Mouse (Mus musculus) urinary bladder, postnatal 25 days (tissue): ENCODE results near the gene Mtap.

Experiments used
- DNase-seq: peaks from one replicate; pipeline ENCODE4 v3.0.0; 2022; ENCODE audit warnings: low spot score

The Mtap gene

GRCm38 (mm10) chr4:89136906-89137541 lies at the start of gene Mtap:
Gene Mtap (plus strand): TSS chr4:89137122.
- DNase-seq: peak; percentile 66

- DNase-seq: no peak
Observed at GRCm38 (mm10) chr4:89089110-89089509, 47.8 kb upstream of the Mtap start.

GRCm38 (mm10) chr4:89090217-89090616 lies 46.7 kb upstream of the Mtap start:
- no peak for DNase-seq

- no peak for DNase-seq
Observed at GRCm38 (mm10) chr4:89092153-89092552, 44.8 kb upstream of the Mtap start.

- no peak for DNase-seq
Observed at GRCm38 (mm10) chr4:89094773-89095172, 42.1 kb upstream of the Mtap start.

- no peak for DNase-seq
Observed at GRCm38 (mm10) chr4:89098261-89098660, 38.7 kb upstream of the Mtap start.

GRCm38 (mm10) chr4:89101276-89101675 lies 35.6 kb upstream of the Mtap start:
- DNase-seq: no peak

- no peak for DNase-seq
Observed at GRCm38 (mm10) chr4:89102283-89102682, 34.6 kb upstream of the Mtap start.

- no peak for DNase-seq
Observed at GRCm38 (mm10) chr4:89105486-89105885, 31.4 kb upstream of the Mtap start.

- DNase-seq: no peak
Observed at GRCm38 (mm10) chr4:89106505-89106904, 30.4 kb upstream of the Mtap start.

- DNase-seq: no peak
Observed at GRCm38 (mm10) chr4:89112168-89112710, 24.7 kb upstream of the Mtap start.

- no peak for DNase-seq
Observed at GRCm38 (mm10) chr4:89112782-89113181, 24.1 kb upstream of the Mtap start.

GRCm38 (mm10) chr4:89116006-89116405 lies 20.9 kb upstream of the Mtap start:
- DNase-seq: no peak

- DNase-seq: no peak
Observed at GRCm38 (mm10) chr4:89119900-89120299, 17.0 kb upstream of the Mtap start.

- DNase-seq: no peak
Observed at GRCm38 (mm10) chr4:89120353-89120752, 16.6 kb upstream of the Mtap start.

- no peak for DNase-seq
Observed at GRCm38 (mm10) chr4:89123446-89124243, 13.3 kb upstream of the Mtap start.

- DNase-seq: no peak
Observed at GRCm38 (mm10) chr4:89127674-89128073, 9.2 kb upstream of the Mtap start.

- DNase-seq: peak; percentile 51
Observed at GRCm38 (mm10) chr4:89128080-89128936, 8.6 kb upstream of the Mtap start.

GRCm38 (mm10) chr4:89128937-89129277 lies 8.0 kb upstream of the Mtap start:
- no peak for DNase-seq

GRCm38 (mm10) chr4:89129311-89129913 lies 7.5 kb upstream of the Mtap start:
- peak; percentile 76 for DNase-seq

GRCm38 (mm10) chr4:89131795-89132194 lies 5.1 kb upstream of the Mtap start:
- no peak for DNase-seq

- DNase-seq: no peak
Observed at GRCm38 (mm10) chr4:89136356-89136755, 566 bp upstream of the Mtap start.
